Mouse (Mus musculus): Measurements from ENCODE around the gene Zfp248. TPM values are rescaled to one million over a fixed set of nuclear protein-coding genes. Genes with fewer than 3 reads are reported as not detected.

The Zfp248 gene
- polyA plus RNA-seq, 1 experiment = 9.3 TPM

DNA sequence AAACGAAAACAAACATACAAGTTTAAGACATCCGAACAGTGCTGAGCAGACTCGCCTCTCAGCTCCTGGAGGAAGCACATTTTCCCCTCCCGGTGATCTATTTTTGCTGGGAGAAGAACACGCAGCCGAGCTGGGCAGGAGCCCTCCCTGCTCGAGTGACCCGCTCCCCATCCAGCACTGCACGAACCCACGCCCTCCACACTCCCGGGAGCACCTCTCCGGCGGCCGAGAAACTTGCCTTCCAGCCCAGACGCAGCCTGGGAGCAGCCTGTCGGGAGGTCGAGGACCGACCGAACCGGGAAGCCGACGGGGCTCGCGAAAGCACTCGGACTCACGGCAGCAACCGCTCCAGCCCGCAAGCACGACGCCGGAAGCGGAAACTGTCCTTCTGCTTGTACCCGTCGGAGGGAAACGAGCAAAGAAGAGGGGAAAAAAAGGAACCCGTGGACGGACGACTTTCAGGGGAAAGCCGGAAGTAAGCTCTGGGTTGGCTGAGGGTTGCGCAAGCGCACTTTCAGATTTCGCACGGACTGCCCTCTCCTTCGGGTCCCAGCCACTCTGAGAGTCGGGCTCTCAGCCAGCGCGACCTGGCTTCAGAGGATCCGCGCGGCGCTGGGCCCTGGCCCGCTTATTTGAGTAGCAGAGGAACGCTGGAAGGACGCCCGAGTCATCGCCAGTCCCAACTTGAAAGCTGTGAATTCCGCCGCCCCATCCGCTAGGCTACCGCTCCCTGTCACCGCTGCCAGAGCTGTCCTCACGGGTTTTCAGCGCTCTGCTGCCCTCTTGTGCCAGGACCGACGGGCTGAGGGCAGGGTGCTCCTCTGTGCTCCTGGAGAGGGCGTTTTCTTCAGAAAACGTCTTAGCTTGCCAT, 36.0 kb downstream of the Zfp248 start, which contains the start of gene Bms1:
TSS of gene Bms1 (minus strand) at position 425 of the 871 bp plus-strand sequence.
- DNase-seq (ENCODE audit: low read depth) = peak; percentile 99
- TF ChIP-seq POLR2A (IDR thresholded peaks at IDR 0.05; ENCODE audit: borderline replicate concordance, extremely low read depth, insufficient read depth, insufficient read length, poor library complexity, severe bottlenecking) (peak; percentile 50; the same call in 1 of the 2 replicates), CTCF (IDR thresholded peaks at IDR 0.05; ENCODE audit: borderline replicate concordance, extremely low read depth, insufficient read depth, insufficient read length) (peak; percentile 91)

GRCm38 (mm10) chr6:118410428-118410827, 44.9 kb downstream of the Zfp248 start:
- DNase-seq (ENCODE audit: low read depth) = no peak
- TF ChIP-seq CTCF (IDR thresholded peaks at IDR 0.05; ENCODE audit: borderline replicate concordance, extremely low read depth, insufficient read depth, insufficient read length) (no peak), POLR2A (IDR thresholded peaks at IDR 0.05; ENCODE audit: borderline replicate concordance, extremely low read depth, insufficient read depth, insufficient read length, poor library complexity, severe bottlenecking) (no peak)

DNA sequence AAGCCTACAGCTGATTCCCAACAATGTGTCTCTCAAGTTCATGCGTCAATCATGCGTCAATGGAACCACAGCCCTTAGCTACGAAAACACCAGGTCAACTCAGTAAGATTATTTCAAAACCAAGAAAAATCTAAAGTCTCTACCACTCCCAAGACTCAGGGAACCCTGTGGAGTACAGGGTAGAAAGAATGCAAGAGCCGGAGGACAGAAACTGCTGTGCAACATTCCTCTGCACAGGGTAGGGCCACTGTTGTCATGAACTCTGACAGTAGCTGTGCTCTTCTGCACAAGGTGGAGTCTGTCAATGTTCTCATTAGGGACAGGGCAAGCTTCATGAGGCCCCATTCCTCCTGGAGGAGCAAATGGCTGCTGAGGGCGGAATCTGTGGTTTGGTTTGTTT, 46.8 kb downstream of the Zfp248 start:
- no peak for DNase-seq (ENCODE audit: low read depth)
- no peak for TF ChIP-seq POLR2A (IDR thresholded peaks at IDR 0.05; ENCODE audit: borderline replicate concordance, extremely low read depth, insufficient read depth, insufficient read length, poor library complexity, severe bottlenecking)
- no peak for TF ChIP-seq CTCF (IDR thresholded peaks at IDR 0.05; ENCODE audit: borderline replicate concordance, extremely low read depth, insufficient read depth, insufficient read length)

GRCm38 (mm10) chr6:118406421-118406820, 48.9 kb downstream of the Zfp248 start:
- no peak for DNase-seq (ENCODE audit: low read depth)
- TF ChIP-seq POLR2A (IDR thresholded peaks at IDR 0.05; ENCODE audit: borderline replicate concordance, extremely low read depth, insufficient read depth, insufficient read length, poor library complexity, severe bottlenecking) (no peak), CTCF (IDR thresholded peaks at IDR 0.05; ENCODE audit: borderline replicate concordance, extremely low read depth, insufficient read depth, insufficient read length) (no peak)

DNA sequence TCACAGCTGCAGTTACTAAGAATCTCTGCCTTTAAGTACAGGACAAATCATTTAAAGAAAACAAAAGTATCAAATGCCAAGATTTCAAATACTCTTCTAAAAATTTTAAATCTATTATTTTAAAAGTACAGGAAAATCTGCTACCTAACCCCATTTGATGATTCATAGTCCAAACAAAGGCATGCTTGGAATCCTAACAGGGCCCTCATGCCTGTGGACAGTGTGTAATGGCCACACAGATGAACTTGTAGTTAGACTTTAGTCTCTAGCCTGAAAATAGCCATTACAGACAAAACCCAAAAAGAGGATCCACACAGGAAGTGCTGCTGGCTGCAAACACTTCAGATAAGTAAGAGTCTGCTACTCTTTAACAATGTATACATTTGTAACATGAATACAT, 64.6 kb downstream of the Zfp248 start:
- TF ChIP-seq POLR2A (IDR thresholded peaks at IDR 0.05; ENCODE audit: borderline replicate concordance, extremely low read depth, insufficient read depth, insufficient read length, poor library complexity, severe bottlenecking) (no peak), CTCF (IDR thresholded peaks at IDR 0.05; ENCODE audit: borderline replicate concordance, extremely low read depth, insufficient read depth, insufficient read length) (no peak)
- no peak for DNase-seq (ENCODE audit: low read depth)

DNA sequence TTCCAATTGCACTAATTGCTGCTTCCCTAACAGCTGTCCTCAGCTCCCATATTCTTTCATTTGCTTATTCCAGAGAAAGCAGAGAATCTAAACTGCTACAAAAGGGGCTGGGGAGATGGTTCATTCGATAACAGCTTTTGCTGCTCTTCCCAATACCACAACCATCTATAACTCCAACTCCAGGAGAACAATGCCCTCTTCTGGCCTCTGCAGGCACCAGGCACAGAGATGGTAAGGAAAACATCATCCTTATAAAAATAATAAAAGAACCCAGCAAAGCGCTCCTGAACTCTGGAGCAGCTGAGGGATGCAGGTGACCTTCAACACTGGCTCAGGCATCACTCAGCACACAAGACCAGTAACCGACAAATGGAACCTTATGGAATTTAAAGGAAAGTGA, 69.4 kb downstream of the Zfp248 start:
- peak; percentile 8 for DNase-seq (ENCODE audit: low read depth)

DNA sequence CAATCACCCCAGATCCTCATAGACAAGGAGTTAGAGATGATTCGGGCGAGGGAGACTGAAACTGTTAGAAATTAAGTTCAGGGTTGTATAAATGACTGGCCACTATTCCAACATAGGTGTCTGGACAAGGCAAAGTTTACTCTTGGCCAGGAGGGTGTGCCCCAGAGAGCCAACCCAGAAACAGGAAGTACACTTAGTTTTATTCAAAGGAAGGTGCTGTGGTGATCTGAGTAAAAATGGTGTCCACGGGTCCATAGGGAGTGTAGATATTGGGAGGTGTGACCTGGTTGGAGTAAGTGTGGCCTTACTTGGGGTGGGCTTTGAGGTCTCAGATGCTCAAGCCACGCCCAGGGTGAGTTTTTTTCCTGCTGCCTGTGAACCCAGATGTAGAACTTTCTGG, 74.1 kb downstream of the Zfp248 start:
- DNase-seq (ENCODE audit: low read depth) = no peak
- TF ChIP-seq POLR2A (IDR thresholded peaks at IDR 0.05; ENCODE audit: borderline replicate concordance, extremely low read depth, insufficient read depth, insufficient read length, poor library complexity, severe bottlenecking) (no peak), CTCF (IDR thresholded peaks at IDR 0.05; ENCODE audit: borderline replicate concordance, extremely low read depth, insufficient read depth, insufficient read length) (no peak)

More for the DNA sequence above, 69.4 kb downstream of the Zfp248 start:
- TF ChIP-seq POLR2A (IDR thresholded peaks at IDR 0.05; ENCODE audit: borderline replicate concordance, extremely low read depth, insufficient read depth, insufficient read length, poor library complexity, severe bottlenecking) (no peak), CTCF (IDR thresholded peaks at IDR 0.05; ENCODE audit: borderline replicate concordance, extremely low read depth, insufficient read depth, insufficient read length) (peak; percentile 11; the same call in 1 of the 2 replicates)

DNA sequence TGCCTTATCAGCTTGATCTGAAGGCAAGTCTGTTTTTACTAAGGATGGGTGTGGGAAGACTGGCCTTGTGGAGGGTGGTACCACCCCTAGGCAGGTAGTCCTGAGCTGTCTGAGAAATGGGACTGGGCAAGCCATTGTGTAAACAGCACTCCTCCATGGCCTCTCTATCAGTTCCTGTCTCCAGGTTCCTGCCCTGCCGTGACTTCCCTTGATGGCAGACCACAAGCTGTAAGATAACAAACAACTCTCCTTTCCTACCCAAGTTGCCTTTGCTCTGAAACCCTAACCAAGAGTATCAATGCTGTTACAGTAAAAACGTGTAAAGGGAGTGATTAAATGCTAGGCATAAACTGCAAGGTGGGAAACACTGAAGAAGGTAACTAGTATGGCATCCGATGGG, 74.7 kb downstream of the Zfp248 start:
- no peak for DNase-seq (ENCODE audit: low read depth)
- TF ChIP-seq CTCF (IDR thresholded peaks at IDR 0.05; ENCODE audit: borderline replicate concordance, extremely low read depth, insufficient read depth, insufficient read length) = no peak
- no peak for TF ChIP-seq POLR2A (IDR thresholded peaks at IDR 0.05; ENCODE audit: borderline replicate concordance, extremely low read depth, insufficient read depth, insufficient read length, poor library complexity, severe bottlenecking)

DNA sequence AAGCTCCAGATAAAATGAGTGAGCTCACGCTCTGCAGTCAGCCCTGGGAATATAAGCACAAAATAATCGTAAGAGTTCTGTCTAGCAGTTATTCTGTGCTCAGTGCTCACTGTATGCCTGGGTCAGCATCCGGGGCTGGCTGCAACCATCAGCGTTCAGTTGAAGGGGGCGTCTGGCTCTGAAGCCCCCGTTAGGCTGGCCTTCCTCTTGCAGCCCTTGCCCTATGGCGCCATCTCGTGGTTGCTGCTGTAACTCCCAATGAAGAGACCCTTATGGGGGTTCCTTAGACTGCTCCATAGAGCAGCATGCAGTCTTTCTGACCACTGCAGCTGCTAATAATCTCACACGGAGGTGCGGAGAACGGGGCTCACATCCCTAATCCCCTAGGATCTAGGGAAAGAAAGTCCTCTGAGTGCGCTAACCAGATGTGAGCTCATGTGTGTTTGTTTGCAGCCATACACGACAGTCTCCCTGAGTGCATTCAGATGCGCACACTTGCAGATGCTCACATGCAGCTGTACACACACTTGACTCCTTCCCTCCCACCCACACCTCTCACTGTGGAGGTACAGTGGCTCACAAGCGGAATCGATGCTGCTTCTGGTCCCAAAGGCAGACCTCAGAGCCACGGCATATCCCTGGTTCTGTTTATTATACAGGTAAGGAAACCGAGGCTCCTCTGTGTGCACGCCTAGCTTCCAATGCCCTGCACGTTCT, 75.7 kb downstream of the Zfp248 start:
- TF ChIP-seq POLR2A (IDR thresholded peaks at IDR 0.05; ENCODE audit: borderline replicate concordance, extremely low read depth, insufficient read depth, insufficient read length, poor library complexity, severe bottlenecking) (no peak), CTCF (IDR thresholded peaks at IDR 0.05; ENCODE audit: borderline replicate concordance, extremely low read depth, insufficient read depth, insufficient read length) (peak; percentile 94)

DNA sequence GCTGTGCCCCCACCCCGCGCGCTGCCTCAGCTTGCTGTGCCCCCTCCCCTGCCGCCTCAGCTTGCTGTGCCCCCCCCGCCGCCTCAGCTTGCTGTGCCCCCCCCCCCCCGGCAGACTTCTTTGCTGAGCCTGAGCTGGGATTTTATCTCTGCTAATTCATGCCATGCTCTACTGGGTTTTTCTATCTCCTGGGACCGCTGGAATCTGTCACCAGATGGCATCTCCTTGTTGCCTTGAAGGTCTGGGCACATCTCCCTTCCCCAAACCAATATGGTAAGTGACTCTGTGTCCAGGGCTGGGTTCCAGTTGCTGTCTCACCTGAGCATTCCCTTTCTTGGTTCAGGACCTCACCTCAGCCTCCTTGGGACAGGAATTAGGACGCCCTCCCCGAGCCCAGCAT, 77.7 kb downstream of the Zfp248 start:
- TF ChIP-seq POLR2A (IDR thresholded peaks at IDR 0.05; ENCODE audit: borderline replicate concordance, extremely low read depth, insufficient read depth, insufficient read length, poor library complexity, severe bottlenecking) (no peak), CTCF (IDR thresholded peaks at IDR 0.05; ENCODE audit: borderline replicate concordance, extremely low read depth, insufficient read depth, insufficient read length) (no peak)
- peak; percentile 1 for DNase-seq (ENCODE audit: low read depth)

More for the DNA sequence above, 75.7 kb downstream of the Zfp248 start:
- DNase-seq (ENCODE audit: low read depth) = peak; percentile 91

Other genes with a start within 250 kb of the Zfp248 start
- 11.9 and 21.2 TPM in 2 replicates for gene Bms1, start 36.1 kb downstream of the Zfp248 start, polyA plus RNA-seq (2012; rRNA removed)
- gene Zfp9, start 23.8 kb upstream of the Zfp248 start, polyA plus RNA-seq (2012; rRNA removed) = 14.6 and 19.4 TPM in 2 replicates
- 10.5 and 11.3 TPM in 2 replicates for gene Ankrd26, start 106.7 kb upstream of the Zfp248 start, polyA plus RNA-seq (2012; rRNA removed)